In the genomic region with DNA sequence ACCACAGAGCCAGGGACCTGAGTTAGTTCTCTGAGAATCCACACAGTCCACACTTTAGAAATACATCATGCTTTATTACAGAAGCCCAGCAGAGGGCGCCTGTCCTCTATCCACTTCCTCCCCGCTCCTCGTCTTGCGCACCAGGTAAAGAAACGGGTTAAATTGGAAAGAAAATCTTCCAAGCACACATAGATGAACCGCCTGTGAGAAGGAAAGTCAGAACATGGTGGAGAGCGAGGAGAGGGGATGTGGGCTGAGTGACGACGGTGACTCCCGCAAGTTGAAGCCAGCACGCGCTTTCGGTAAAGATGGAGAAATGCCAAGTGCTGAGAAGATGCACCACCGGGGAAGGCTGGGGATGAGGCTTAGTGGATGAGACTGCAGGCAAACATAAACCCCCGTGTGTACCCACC, we compare ENCODE assay signal across 8 mouse cellular contexts. TPM values are rescaled to one million over a fixed set of nuclear protein-coding genes. Genes with fewer than 3 reads are reported as not detected.
A peak's percentile ranks its signal among the peaks of the same experiment; 100 is the strongest.
DNase-seq lines count a peak whose midpoint lies in the region; ATAC-seq and TF ChIP-seq lines count a peak whose summit lies in the region.

No protein-coding gene starts in this region.

- WGBS in forebrain, embryonic 11.5 days: 3% methylated on average over 15 of the region's 15 CpGs
- WGBS in liver, postnatal 0 days (ENCODE audit: insufficient replicate concordance): 2% methylated on average over 15 of the region's 15 CpGs
- 1% methylated on average over 15 of the region's 15 CpGs for WGBS in neural tube, embryonic 15.5 days

- intact Hi-C loops in heart, postnatal 10 days (cut with DNase I): loop anchor here (1.0 kb wide), 1 partner anchor 90 kb away; no protein-coding TSS in a partner anchor

- H3K9ac ChIP-seq in forebrain, embryonic 11.5 days (ENCODE audit: low read length): 0 out of 2 replicates have a peak overlapping the region, but pooled peaks have one; percentile 5
- H3K9ac ChIP-seq in liver, postnatal 0 days (replicated peaks): no peak overlapping the region
- H3K9ac ChIP-seq in neural tube, embryonic 15.5 days (replicated peaks): peak overlapping the region; percentile 55

- H3K27ac ChIP-seq in forebrain, embryonic 11.5 days (ENCODE audit: low read depth, low read length): no peak overlapping the region
- no peak overlapping the region for H3K27ac ChIP-seq in liver, postnatal 0 days (ENCODE audit: low read depth)
- peak overlapping the region; percentile 68 for H3K27ac ChIP-seq in neural tube, embryonic 15.5 days (replicated peaks)

- H3K9me3 ChIP-seq in forebrain, embryonic 11.5 days (ENCODE audit: control insufficient read depth, low read length): no peaks in the 10 kb centered on the region
- no peaks in the 10 kb centered on the region for H3K9me3 ChIP-seq in liver, postnatal 0 days (ENCODE audit: low read length)
- no peaks in the 10 kb centered on the region for H3K9me3 ChIP-seq in neural tube, embryonic 15.5 days (replicated peaks)

- DNase-seq in ES-CJ7 (ENCODE audit: low read depth, low spot score): peak; percentile 82
- peak; percentile 53 for DNase-seq in c-Kit-positive CD71-negative TER-119-negative erythroid progenitor cells, embryonic 14.5 days (ENCODE audit: low read depth)
- peak; percentile 81 for DNase-seq in forebrain, embryonic 11.5 days (ENCODE audit: low spot score)
- DNase-seq in heart, postnatal 10 days: peak; percentile 75 to 82
- peak; percentile 86 for DNase-seq in layer of hippocampus, adult 11-12 months (ENCODE audit: low spot score)
- DNase-seq in liver, postnatal 0 days: peak; percentile 66
- peak; percentile 73 for DNase-seq in thymus, postnatal 25 days

- H3K27me3 ChIP-seq in forebrain, embryonic 11.5 days (ENCODE audit: control insufficient read depth, insufficient read depth, low read length): no peaks in the 10 kb centered on the region
- H3K27me3 ChIP-seq in liver, postnatal 0 days (ENCODE audit: insufficient read depth, low read length): peaks cover 14% of the 10 kb centered on the region
- H3K27me3 ChIP-seq in neural tube, embryonic 15.5 days (replicated peaks): peaks cover 3% of the 10 kb centered on the region; the same call in 1 of the 2 replicates

- H3K4me2 ChIP-seq in forebrain, embryonic 11.5 days (ENCODE audit: low read depth, low read length, severe bottlenecking): peak overlapping the region; percentile 46
- H3K4me2 ChIP-seq in liver, postnatal 0 days (ENCODE audit: low read depth, low read length): peak overlapping the region; percentile 69
- H3K4me2 ChIP-seq in neural tube, embryonic 15.5 days: peak overlapping the region; percentile 74

- TF ChIP-seq EP300 in liver, postnatal 0 days (IDR thresholded peaks at IDR 0.05; ENCODE audit: low read depth): no peak

- peak; percentile 80 for TF ChIP-seq CTCF in liver, postnatal 0 days (IDR thresholded peaks at IDR 0.05; ENCODE audit: low read depth)

- no peaks in the 10 kb centered on the region for H3K36me3 ChIP-seq in forebrain, embryonic 11.5 days (ENCODE audit: control insufficient read depth, insufficient read depth, low read length)
- H3K36me3 ChIP-seq in liver, postnatal 0 days (replicated peaks; ENCODE audit: insufficient read depth, low read length): no peaks in the 10 kb centered on the region
- no peaks in the 10 kb centered on the region for H3K36me3 ChIP-seq in neural tube, embryonic 15.5 days

- peak overlapping the region; percentile 17 for H3K4me3 ChIP-seq in forebrain, embryonic 11.5 days (ENCODE audit: low read depth, low read length)
- peak overlapping the region; percentile 31 for H3K4me3 ChIP-seq in liver, postnatal 0 days (ENCODE audit: low read depth, low read length)
- peak overlapping the region; percentile 45 for H3K4me3 ChIP-seq in neural tube, embryonic 15.5 days (replicated peaks)

- ATAC-seq in forebrain, embryonic 11.5 days (replicated peaks; ENCODE audit: low FRiP score): peak; percentile 44; the same call in 1 of the 2 replicates
- ATAC-seq in liver, postnatal 0 days: peak; percentile 50; the same call in 1 of the 2 replicates
- peak; percentile 79 for ATAC-seq in neural tube, embryonic 15.5 days (ENCODE audit: low FRiP score)

- no peaks in the 10 kb centered on the region; the same call in 1 of the 2 replicates for H3K4me1 ChIP-seq in forebrain, embryonic 11.5 days (replicated peaks; ENCODE audit: control insufficient read depth, insufficient read depth, low read length)
- peaks cover 3% of the 10 kb centered on the region; the same call in 1 of the 2 replicates for H3K4me1 ChIP-seq in liver, postnatal 0 days (ENCODE audit: insufficient read depth)
- peaks cover 9% of the 10 kb centered on the region for H3K4me1 ChIP-seq in neural tube, embryonic 15.5 days

RNA-seq across cellular contexts. Expression of a gene that starts 7.8 kb away (rescaled TPM):
- polyA plus RNA-seq in forebrain, embryonic 11.5 days (2014; fragmentation: Nextera tagmentation; extraction: Ambion mirVana): 0.07 and 0.13 TPM in 2 replicates
- total RNA-seq in heart, postnatal 10 days (2021): not detected
- polyA plus RNA-seq in liver, postnatal 0 days (2015; fragmentation: Nextera tagmentation; extraction: Ambion mirVana): not detected in 2 replicates
- polyA plus RNA-seq in neural tube, embryonic 15.5 days (2015; fragmentation: Nextera tagmentation; extraction: Ambion mirVana): 0.22 TPM in 1 of 2 replicates, not detected in the other

RNA-seq across cellular contexts. Expression of a gene that starts 9.3 kb away (rescaled TPM):
- not detected in 2 replicates for polyA plus RNA-seq in forebrain, embryonic 11.5 days (2014; fragmentation: Nextera tagmentation; extraction: Ambion mirVana)
- not detected for total RNA-seq in heart, postnatal 10 days (2021)
- not detected in 2 replicates for polyA plus RNA-seq in liver, postnatal 0 days (2015; fragmentation: Nextera tagmentation; extraction: Ambion mirVana)
- not detected in 2 replicates for polyA plus RNA-seq in neural tube, embryonic 15.5 days (2015; fragmentation: Nextera tagmentation; extraction: Ambion mirVana)

RNA-seq across cellular contexts. Expression of a gene that starts 31.7 kb away (rescaled TPM):
- polyA plus RNA-seq in forebrain, embryonic 11.5 days (2014; fragmentation: Nextera tagmentation; extraction: Ambion mirVana): 16.2 and 19.5 TPM in 2 replicates
- 10 to 100 TPM; 25.2 to 34.0 TPM for total RNA-seq in heart, postnatal 10 days (2021)
- polyA plus RNA-seq in liver, postnatal 0 days (2015; fragmentation: Nextera tagmentation; extraction: Ambion mirVana): 4.6 and 5.0 TPM in 2 replicates
- 12.8 and 17.9 TPM in 2 replicates for polyA plus RNA-seq in neural tube, embryonic 15.5 days (2015; fragmentation: Nextera tagmentation; extraction: Ambion mirVana)

RNA-seq across cellular contexts. Expression of a gene that starts 34.4 kb away (rescaled TPM):
- not detected in 2 replicates for polyA plus RNA-seq in forebrain, embryonic 11.5 days (2014; fragmentation: Nextera tagmentation; extraction: Ambion mirVana)
- total RNA-seq in heart, postnatal 10 days (2021): not detected
- not detected in 2 replicates for polyA plus RNA-seq in liver, postnatal 0 days (2015; fragmentation: Nextera tagmentation; extraction: Ambion mirVana)
- polyA plus RNA-seq in neural tube, embryonic 15.5 days (2015; fragmentation: Nextera tagmentation; extraction: Ambion mirVana): 0.40 TPM in 1 of 2 replicates, not detected in the other

RNA-seq across cellular contexts. Expression of a gene that starts 37.8 kb away (rescaled TPM):
- polyA plus RNA-seq in forebrain, embryonic 11.5 days (2014; fragmentation: Nextera tagmentation; extraction: Ambion mirVana): 41.2 and 47.4 TPM in 2 replicates
- total RNA-seq in heart, postnatal 10 days (2021): 10 to 100 TPM; 15.5 to 18.7 TPM
- polyA plus RNA-seq in liver, postnatal 0 days (2015; fragmentation: Nextera tagmentation; extraction: Ambion mirVana): 14.1 and 15.2 TPM in 2 replicates
- 24.1 and 30.7 TPM in 2 replicates for polyA plus RNA-seq in neural tube, embryonic 15.5 days (2015; fragmentation: Nextera tagmentation; extraction: Ambion mirVana)
